Mouse (Mus musculus) cerebellum, adult (tissue): ENCODE results near the gene Kirrel2.

Experiments used
- ATAC-seq: cut with Nextera tagmentation; 2 replicates; pipeline ENCODE4 v1.9.2; 2017; ENCODE audit warnings: mild to moderate bottlenecking, moderate library complexity, mixed read lengths; ENCODE audit not compliant: insufficient number of reproducible peaks, low FRiP score, low TSS enrichment

Kirrel2 gene

GRCm38 (mm10) chr7:30419561-30420499, 37.7 kb downstream of the Kirrel2 start, which contains the start of gene Hcst:
Gene Hcst (minus strand): TSS chr7:30419854.
- no peak for ATAC-seq

- ATAC-seq, result no peak
Measured at GRCm38 (mm10) chr7:30417856-30418255, 39.6 kb downstream of the Kirrel2 start.

- ATAC-seq, result no peak
Measured at GRCm38 (mm10) chr7:30413596-30413995, 43.9 kb downstream of the Kirrel2 start, which contains the start of gene Tyrobp. Gene Tyrobp (plus strand): TSS chr7:30413760.

DNA sequence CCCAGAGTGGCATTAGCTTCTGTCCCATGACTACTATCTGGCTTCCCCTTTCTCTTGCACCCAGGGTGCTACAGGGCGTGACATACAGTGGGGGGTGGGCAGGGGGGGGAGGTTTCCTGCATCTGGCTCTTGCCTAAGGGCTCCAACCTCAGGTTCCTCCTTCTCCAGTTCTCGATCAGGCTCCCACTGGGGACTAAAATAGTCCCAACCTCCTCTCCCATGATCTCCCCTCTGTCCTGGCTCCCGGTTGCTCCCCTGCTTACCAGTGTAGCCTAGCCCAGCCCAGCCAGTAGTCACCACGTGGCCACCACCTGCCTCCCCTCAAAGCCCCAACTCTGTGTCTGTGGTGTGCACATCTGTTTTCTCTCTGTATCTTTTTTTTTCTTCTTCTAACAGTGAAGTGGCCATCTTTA, 44.7 kb downstream of the Kirrel2 start:
- ATAC-seq, result no peak

- no peak for ATAC-seq
Measured at GRCm38 (mm10) chr7:30411023-30411422, 46.5 kb downstream of the Kirrel2 start.

DNA sequence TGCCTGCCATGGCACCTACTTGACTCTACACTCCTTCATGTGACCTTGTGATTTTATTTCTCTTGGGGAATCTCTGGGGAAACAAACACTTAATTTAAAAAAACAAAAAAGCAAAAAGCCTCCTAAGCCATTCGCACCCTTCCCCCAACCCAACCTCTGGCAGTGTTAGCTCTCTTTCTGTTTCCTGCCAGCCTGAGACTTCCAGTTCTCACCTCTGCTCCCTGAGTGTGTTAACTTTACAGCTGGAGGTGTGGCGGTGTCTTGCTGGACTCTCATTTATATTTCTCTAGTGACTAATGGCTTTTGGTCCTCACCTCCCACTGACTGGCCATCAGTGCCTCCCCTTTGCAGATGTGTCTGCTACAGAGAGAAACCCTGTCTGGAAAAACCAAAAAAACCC, 47.7 kb downstream of the Kirrel2 start:
- no peak for ATAC-seq

DNA sequence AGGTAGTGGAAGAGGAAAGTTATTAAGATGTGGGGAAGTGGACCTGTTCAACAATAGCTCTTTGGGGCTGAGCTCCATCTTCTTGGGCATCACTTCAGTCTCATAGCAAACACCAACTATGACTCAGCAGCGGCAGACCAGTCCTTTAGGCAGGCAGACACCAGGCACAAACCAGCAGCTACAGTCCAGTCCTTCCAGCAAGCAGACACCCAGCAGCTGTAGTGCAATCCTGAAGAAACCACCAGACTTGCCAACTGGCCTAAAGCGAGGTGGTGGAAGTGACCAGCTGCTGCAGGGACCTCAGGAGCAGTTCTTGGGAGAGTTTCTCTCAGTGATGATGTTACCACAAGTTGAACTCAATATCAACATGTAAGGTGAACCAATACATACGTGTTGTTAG, 48.9 kb downstream of the Kirrel2 start:
- ATAC-seq, result no peak

GRCm38 (mm10) chr7:30402343-30402742, 55.1 kb downstream of the Kirrel2 start:
- no peak for ATAC-seq

DNA sequence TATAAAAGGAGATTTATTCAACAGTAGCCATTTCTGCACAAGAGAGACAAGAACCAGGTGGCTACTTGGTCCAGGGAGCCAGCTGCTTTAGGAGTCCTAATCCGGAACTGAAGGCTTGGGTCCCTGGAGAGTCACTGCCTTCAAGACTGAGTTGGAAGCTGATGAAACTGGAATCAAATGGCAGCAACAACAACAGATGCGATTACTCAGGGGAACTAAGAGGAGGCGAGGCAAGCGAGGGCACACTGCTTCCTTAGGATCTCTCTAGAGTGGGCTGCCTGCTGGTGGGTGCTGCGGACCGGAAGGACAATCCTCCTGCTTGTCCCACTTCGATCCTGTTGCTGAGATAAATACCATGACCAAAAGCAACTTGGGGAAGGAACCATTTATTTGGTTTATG, 57.8 kb downstream of the Kirrel2 start:
- no peak for ATAC-seq
